Mouse (Mus musculus) lung, postnatal 0 days (tissue): Measurements from ENCODE around the gene Accs.

Experiments used
- CTCF ChIP-seq: IDR thresholded peaks from 2 replicates; pipeline ENCODE4 v1.5.1; 2016; ENCODE audit warnings: antibody characterized with exemption, mild to moderate bottlenecking
- EP300 ChIP-seq: IDR thresholded peaks from 2 replicates; pipeline ENCODE4 v1.6.1; 2016; ENCODE audit warnings: antibody characterized with exemption, mild to moderate bottlenecking, control low read depth

DNA sequence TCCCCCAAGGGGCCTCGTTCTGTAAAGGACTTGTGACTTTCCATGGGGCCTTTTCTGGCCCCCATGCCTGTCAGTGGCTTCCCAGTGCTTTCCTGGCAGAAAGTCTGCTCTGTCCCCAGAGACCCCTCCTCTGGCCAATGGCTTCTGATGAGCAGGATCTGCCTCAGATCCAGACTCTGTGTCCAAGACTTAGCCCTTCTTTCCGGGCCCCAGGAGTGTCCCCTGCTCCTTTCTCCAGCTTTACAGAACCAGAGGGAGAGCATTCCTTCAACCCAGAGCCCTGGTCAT lies 24.4 kb upstream of the Accs start:
- TF ChIP-seq EP300 = no peak
- TF ChIP-seq CTCF = no peak
